Mouse (Mus musculus) limb, embryonic 11.5 days (tissue): ENCODE results near the gene Chrng. TPM values are rescaled to one million over a fixed set of nuclear protein-coding genes. Genes with fewer than 3 reads are reported as not detected.
A peak's percentile ranks its signal among the peaks of the same experiment; 100 is the strongest.

Experiments
- ATAC-seq: fragments of 200-750 bp; cut with Nextera tagmentation; 2 replicates; pipeline ENCODE4 v1.8.0; 2017; ENCODE audit warnings: low read depth; ENCODE audit not compliant: insufficient number of reproducible peaks, low FRiP score, low TSS enrichment
- DNase-seq: peaks from one replicate; pipeline ENCODE4 v3.0.0-alpha.2; 2015; ENCODE audit warnings: low spot score
- H3K27ac ChIP-seq: fragments of 300-500 bp; sonication (generic); replicated peaks from 2 replicates; pipeline ENCODE4 v1.5.1; 2014; ENCODE audit warnings: low read depth, mild to moderate bottlenecking, low read length
- H3K27me3 ChIP-seq: fragments of 300-500 bp; sonication (generic); 2 replicates; pipeline ENCODE4 v1.6.1; 2014; ENCODE audit warnings: mild to moderate bottlenecking, low read length, mixed read lengths; ENCODE audit not compliant: control insufficient read depth, insufficient read depth
- H3K36me3 ChIP-seq: fragments of 300-500 bp; sonication (generic); 2 replicates; pipeline ENCODE4 v1.6.1; 2014; ENCODE audit warnings: mild to moderate bottlenecking, low read length, moderate library complexity, mixed read lengths; ENCODE audit not compliant: control insufficient read depth, insufficient read depth
- H3K4me1 ChIP-seq: fragments of 300-500 bp; sonication (generic); 2 replicates; pipeline ENCODE4 v1.6.1; 2014; ENCODE audit warnings: low read length, mixed read lengths; ENCODE audit not compliant: control insufficient read depth, insufficient read depth
- H3K4me2 ChIP-seq: fragments of 300-500 bp; sonication (generic); 2 replicates; pipeline ENCODE4 v1.6.1; 2014; ENCODE audit warnings: low read depth, mild to moderate bottlenecking, moderate library complexity; ENCODE audit not compliant: severe bottlenecking
- H3K4me3 ChIP-seq: fragments of 300-500 bp; sonication (generic); 2 replicates; pipeline ENCODE4 v1.5.1; 2014; ENCODE audit warnings: low read depth, low read length
- H3K9ac ChIP-seq: fragments of 300-500 bp; sonication (generic); 2 replicates; pipeline ENCODE4 v1.6.1; 2014; ENCODE audit warnings: mild to moderate bottlenecking, low read length
- H3K9me3 ChIP-seq: fragments of 300-500 bp; sonication (generic); 2 replicates; pipeline ENCODE4 v1.6.1; 2016; ENCODE audit warnings: low read length; ENCODE audit not compliant: control insufficient read depth
- WGBS: fragments of 180-500 bp; shearing (Covaris S2); extraction: QIAGEN DNeasy Blood & Tissue Kit; methylation state at CpG from one replicate; pipeline ENCODE4 v1.1.7; 2014; 5-methylcytosine and 5-hydroxymethylcytosine counted together
- polyA plus RNA-seq: library from polyadenylated mRNA; unstranded; fragments of >200 nt; fragmentation: Nextera tagmentation; extraction: Ambion mirVana; gene quantifications from 2 replicates; pipeline ENCODE4 v1.2.1, GENCODE M21; 2014

Gene Chrng
- polyA plus RNA-seq = 2.9 and 4.1 TPM in 2 replicates

DNA sequence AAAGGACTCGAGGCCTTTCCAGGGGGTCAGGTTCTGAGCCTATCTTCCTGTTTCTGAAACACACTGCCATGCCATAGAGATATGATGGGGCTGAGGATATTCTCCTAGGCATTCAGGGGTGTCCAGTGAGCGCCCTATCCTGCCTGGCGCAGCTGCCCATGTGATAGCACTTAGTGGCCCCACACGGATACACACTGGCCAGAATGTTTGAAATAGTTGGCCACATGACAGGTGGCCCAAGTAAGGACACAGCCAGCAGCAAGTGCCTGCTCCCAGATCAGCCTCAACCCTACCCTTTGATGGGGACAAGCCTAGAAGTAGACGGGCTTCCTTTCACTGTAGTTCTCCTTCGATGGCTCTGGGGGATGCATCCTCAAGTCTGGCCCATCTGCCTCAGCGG, at the start of gene Chrng:
Gene Chrng (plus strand): TSS at position 193 of the 400 bp plus-strand sequence.
- ATAC-seq (no peak), DNase-seq (no peak)
- no peak within 1 kb of the TSS for H3K4me2 ChIP-seq
- no peak within 1 kb of the TSS for H3K27ac ChIP-seq
- H3K9me3 ChIP-seq = no peaks in the 10 kb centered on the region
- WGBS = 85% methylated on average over 7 of the region's 7 CpGs
- H3K9ac ChIP-seq = no peak within 1 kb of the TSS
- H3K4me3 ChIP-seq = no peak within 1 kb of the TSS
- H3K4me1 ChIP-seq = 0 out of 2 replicates have a peak, but pooled peaks cover 4% of the 10 kb centered on the region
- peaks cover 3% of the 10 kb centered on the region; the same call in 1 of the 2 replicates for H3K27me3 ChIP-seq
- H3K36me3 ChIP-seq = no peaks in the 10 kb centered on the region

DNA sequence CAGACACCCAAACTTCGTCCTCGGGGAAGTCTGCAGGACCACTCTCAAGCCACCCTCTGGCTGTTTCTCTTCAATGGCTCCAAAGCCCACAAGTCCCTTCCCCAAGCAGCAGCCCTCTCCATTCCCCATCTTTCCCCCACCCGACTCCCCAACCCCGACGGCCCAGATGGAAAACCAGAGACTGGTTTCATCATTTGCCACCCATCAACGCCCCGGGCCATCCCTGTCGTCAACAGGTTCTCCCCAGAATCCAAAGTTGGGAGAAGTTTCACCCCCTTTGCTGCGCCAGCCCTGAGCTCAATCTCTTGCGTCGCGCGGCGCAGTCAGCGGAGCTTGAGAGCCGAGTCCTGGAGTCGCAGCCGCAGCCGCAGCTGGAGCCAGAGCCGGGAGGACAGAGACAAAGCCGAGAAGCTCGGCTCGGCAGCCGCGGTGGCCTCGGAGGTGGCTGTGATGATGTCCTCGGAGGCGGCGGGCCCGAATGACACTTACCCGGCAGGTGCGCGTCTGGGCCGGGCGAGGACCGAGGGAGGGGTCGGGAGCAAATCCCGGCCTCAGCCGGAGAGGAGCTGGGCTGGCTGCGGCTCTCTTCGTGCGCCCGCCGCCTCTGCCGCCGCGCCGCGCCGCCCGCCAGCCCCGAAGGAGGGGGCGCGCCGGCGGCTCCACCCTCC, 48.8 kb upstream of the Chrng start:
- H3K36me3 ChIP-seq = no peaks in the 10 kb centered on the region
- DNase-seq (peak; percentile 65), ATAC-seq (no peak)
- no peaks in the 10 kb centered on the region for H3K9me3 ChIP-seq
- H3K27ac ChIP-seq = no peak overlapping the region
- peaks cover 83% of the 10 kb centered on the region for H3K27me3 ChIP-seq
- 0 out of 2 replicates have a peak overlapping the region, but pooled peaks have one; percentile 4 for H3K9ac ChIP-seq
- peak overlapping the region; percentile 60 for H3K4me2 ChIP-seq
- under 1% methylated on average over 53 of the region's 56 CpGs for WGBS
- H3K4me3 ChIP-seq = peak overlapping the region; percentile 29
- peaks cover 8% of the 10 kb centered on the region; the same call in 1 of the 2 replicates for H3K4me1 ChIP-seq

DNA sequence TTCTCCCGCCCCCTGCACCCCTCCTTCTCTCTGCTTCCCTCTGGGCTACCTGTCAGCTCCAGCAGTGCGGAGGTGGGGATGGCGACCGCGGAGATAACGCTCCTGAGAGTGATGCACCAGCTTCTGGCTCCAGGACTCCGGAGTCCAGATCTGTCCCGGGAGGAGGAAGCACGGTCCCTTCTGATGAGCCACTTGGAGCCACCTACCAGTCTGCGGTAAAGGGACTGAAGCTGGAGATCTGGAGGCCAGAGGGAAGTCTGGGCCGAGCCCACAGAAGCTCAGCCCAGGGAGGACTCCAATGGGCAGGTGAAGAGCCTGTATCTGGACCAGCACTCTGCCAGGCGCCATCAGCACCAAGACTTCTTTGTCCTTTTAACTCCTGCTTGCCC, 48.3 kb upstream of the Chrng start, which contains the start of gene Ecel1:
Gene Ecel1 (minus strand): TSS at position 323 of the 389 bp plus-strand sequence.
- peaks cover 8% of the 10 kb centered on the region; the same call in 1 of the 2 replicates for H3K4me1 ChIP-seq
- no peak for ATAC-seq
- H3K36me3 ChIP-seq = no peaks in the 10 kb centered on the region
- H3K9me3 ChIP-seq = no peaks in the 10 kb centered on the region
- H3K27ac ChIP-seq = no peak within 1 kb of the TSS
- DNase-seq = peak; percentile 35
- 0 out of 2 replicates have a peak within 1 kb of the TSS, but pooled peaks have one; percentile 4 for H3K9ac ChIP-seq
- H3K27me3 ChIP-seq = peaks cover 81% of the 10 kb centered on the region
- H3K4me3 ChIP-seq = peak within 1 kb of the TSS; percentile 29
- 2% methylated on average over 11 of the region's 12 CpGs for WGBS
- H3K4me2 ChIP-seq = peak within 1 kb of the TSS; percentile 60

DNA sequence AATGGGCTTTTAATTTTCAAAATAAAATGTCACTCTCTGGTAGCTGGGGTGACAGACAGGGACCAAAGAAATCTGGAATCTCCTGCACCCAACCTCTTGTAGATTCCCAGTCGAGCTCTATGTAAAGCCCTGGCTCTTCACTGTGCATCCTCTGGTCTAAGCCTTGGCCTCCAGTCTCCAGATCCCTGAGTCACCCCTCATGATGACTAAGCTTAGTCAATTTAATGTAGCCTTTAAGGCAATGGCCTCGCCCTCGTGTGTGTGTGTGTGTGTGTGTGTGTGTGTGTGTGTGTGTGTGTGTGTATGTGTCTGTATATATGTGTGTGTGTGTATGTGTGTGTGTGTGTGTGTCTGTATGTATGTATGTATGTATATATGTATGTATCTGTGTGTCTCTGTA, 45.1 kb upstream of the Chrng start:
- no peaks in the 10 kb centered on the region for H3K9me3 ChIP-seq
- H3K27ac ChIP-seq = no peak overlapping the region
- peaks cover 8% of the 10 kb centered on the region; the same call in 1 of the 2 replicates for H3K4me1 ChIP-seq
- ATAC-seq = no peak
- DNase-seq = no peak
- peaks cover 51% of the 10 kb centered on the region for H3K27me3 ChIP-seq
- no peak overlapping the region for H3K4me3 ChIP-seq
- no peak overlapping the region for H3K4me2 ChIP-seq
- H3K9ac ChIP-seq = no peak overlapping the region
- WGBS = 91% methylated on average over 3 of the region's 3 CpGs
- H3K36me3 ChIP-seq = no peaks in the 10 kb centered on the region

DNA sequence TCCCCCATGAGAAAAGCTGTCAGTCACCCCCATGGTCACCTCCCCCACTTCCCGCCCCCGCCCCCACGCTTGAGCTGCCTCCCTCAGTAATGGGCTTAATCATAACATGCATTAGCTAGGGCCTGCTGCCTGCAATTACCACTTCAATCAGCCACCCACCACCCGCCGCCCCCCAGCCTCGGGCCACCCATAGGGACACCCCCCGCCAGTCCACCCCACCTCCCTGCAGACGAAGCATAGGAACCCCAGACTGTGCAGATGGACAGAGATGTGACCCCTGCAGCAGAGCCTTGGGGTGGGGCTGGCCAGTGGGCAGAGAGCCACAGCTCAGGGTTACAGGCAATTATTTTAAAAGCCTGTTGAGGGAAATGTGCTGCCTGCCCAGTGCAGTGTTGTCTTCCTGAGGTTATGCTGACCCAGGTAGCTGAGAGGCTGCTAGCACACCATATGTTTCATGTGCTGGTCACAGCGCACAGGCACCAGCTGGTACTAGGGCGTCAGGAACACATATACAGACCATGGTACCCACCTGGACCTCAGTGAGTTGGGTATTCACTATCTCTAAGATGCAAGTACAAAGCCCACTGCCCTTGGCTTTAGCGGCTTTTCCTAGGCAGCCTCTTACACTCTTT, 40.2 kb upstream of the Chrng start:
- Histone ChIP-seq H3K4me2 (no peak overlapping the region), H3K4me1 (0 out of 2 replicates have a peak, but pooled peaks cover 3% of the 10 kb centered on the region), H3K9ac (no peak overlapping the region), H3K9me3 (no peaks in the 10 kb centered on the region), H3K4me3 (no peak overlapping the region), H3K27ac (no peak overlapping the region), H3K36me3 (no peaks in the 10 kb centered on the region), H3K27me3 (peaks cover 13% of the 10 kb centered on the region)
- ATAC-seq (no peak), DNase-seq (no peak)
- WGBS = 21% methylated on average over 11 of the region's 11 CpGs

DNA sequence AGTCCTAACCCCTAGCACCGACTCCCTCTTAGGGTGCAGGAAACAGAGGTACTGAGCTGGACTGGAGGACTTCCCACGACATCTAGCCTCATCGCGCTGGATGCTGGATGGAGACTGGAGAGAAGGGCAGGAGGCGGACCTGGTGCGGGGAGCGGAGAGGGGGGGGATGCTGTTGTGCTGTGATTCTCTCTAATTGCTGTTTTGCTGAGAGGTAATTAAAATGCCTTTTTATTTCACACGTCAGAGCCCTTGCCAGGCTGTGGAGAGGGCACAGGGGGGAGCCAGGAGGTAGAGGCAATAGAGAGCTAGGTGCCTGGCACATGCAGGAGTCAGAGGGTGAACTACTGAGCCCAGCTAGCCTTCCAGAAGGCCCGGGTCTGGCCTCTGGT, 39.7 kb upstream of the Chrng start:
- Histone ChIP-seq H3K9ac (no peak overlapping the region), H3K4me3 (no peak overlapping the region), H3K36me3 (no peaks in the 10 kb centered on the region), H3K4me2 (no peak overlapping the region), H3K27me3 (peaks cover 13% of the 10 kb centered on the region), H3K9me3 (no peaks in the 10 kb centered on the region), H3K4me1 (peaks cover 3% of the 10 kb centered on the region; the same call in 1 of the 2 replicates), H3K27ac (no peak overlapping the region)
- ATAC-seq (no peak), DNase-seq (no peak)
- 41% methylated on average over 9 of the region's 9 CpGs for WGBS

DNA sequence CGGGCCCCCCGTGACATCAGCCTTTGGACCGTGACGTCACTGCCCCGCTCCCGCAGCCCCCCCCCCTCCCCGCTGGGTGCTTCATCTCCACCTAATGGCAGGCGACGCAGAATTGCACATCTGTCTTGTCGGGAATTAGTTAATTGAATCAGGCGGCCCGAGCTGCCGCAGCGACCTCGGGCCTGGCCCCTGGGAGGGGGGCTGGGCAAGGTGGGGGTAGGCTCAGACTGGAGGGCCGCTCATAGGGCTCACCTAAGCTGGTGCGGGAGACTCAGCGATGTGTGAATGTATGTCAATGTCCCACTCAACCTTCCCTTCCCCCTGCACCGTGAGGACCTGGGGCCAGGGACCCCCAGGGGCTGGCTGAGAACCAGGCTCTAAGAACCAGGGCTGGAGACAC, 34.0 kb upstream of the Chrng start:
- Histone ChIP-seq H3K9ac (no peak overlapping the region), H3K27ac (no peak overlapping the region), H3K9me3 (no peaks in the 10 kb centered on the region), H3K36me3 (no peaks in the 10 kb centered on the region), H3K4me3 (no peak overlapping the region), H3K4me1 (peaks cover 3% of the 10 kb centered on the region; the same call in 1 of the 2 replicates), H3K4me2 (peak overlapping the region; percentile 10; the same call in 1 of the 2 replicates), H3K27me3 (peaks cover 9% of the 10 kb centered on the region)
- 7% methylated on average over 18 of the region's 19 CpGs for WGBS
- ATAC-seq (no peak; the same call in 1 of the 2 replicates), DNase-seq (no peak)

DNA sequence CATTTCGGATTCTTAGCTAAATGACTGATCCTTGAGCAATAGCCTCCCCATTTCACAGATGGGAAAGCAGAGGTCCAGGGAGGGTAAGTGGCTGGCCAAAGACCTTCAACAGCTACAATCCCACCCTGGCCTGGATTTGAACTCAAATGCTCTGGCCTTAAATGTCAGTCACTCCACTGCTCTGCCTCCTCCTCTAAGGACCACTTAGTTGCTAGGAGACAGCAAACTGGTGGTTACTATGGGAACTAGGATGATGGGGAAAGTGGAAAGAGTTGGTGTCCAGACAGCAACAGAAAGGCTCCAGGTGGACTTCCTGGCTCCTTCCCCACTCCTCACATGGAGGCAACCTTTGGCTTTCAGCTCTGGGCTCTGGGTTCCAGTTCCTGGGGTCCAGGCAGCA, 33.1 kb upstream of the Chrng start:
- WGBS = 76% methylated on average over 1 of the region's 1 CpGs
- Histone ChIP-seq H3K4me2 (no peak overlapping the region), H3K4me1 (peaks cover 3% of the 10 kb centered on the region; the same call in 1 of the 2 replicates), H3K27ac (no peak overlapping the region), H3K4me3 (no peak overlapping the region), H3K36me3 (no peaks in the 10 kb centered on the region), H3K9ac (no peak overlapping the region), H3K27me3 (peaks cover 9% of the 10 kb centered on the region), H3K9me3 (no peaks in the 10 kb centered on the region)
- ATAC-seq (no peak), DNase-seq (no peak)
